ENCODE assay signal across 28 mouse cellular contexts in genomic region chr7:34587239-34587638, GRCm38 (mm10).
"Had no signal": no experiment of that assay in that cellular context is flagged by ENCODE, and none has a peak within 500 bp of the region (broad histone marks: within the 10 kb centered on the region; RNA-seq: fewer than 3 reads in every experiment).

No protein-coding gene starts in this region.

- DNase-seq: cerebellum, adult 8-10 months; cerebellum, adult 9-10 months; cerebellum, adult 9-11 months; cerebellum, postnatal 10 days; cerebellum, postnatal 14 days; cerebellum, postnatal 25 days; cerebellum, postnatal 36 days; embryo, embryonic 11 days; forebrain, postnatal 0 days; gastrocnemius, adult 2 months; gastrocnemius, postnatal 10 days; gastrocnemius, postnatal 14 days; gastrocnemius, postnatal 25 days; gastrocnemius, postnatal 36 days; heart, adult 11 months; heart, adult 18-20 months; heart, adult 2 months had no signal

- H3K4me1 ChIP-seq: embryonic facial prominence, embryonic 10.5 days; embryonic facial prominence, embryonic 12.5 days; embryonic facial prominence, embryonic 15.5 days; forebrain, embryonic 10.5 days; forebrain, embryonic 12.5 days; forebrain, embryonic 13.5 days; forebrain, embryonic 15.5 days had no signal

- H3K27ac ChIP-seq: embryonic facial prominence, embryonic 10.5 days; embryonic facial prominence, embryonic 12.5 days; embryonic facial prominence, embryonic 13.5 days; embryonic facial prominence, embryonic 15.5 days; forebrain, embryonic 10.5 days; forebrain, embryonic 12.5 days; forebrain, embryonic 13.5 days; forebrain, embryonic 15.5 days; gastrocnemius, adult 2 months; heart, adult 2 months had no signal

- H3K9ac ChIP-seq: embryonic facial prominence, embryonic 12.5 days; embryonic facial prominence, embryonic 13.5 days; embryonic facial prominence, embryonic 15.5 days; forebrain, embryonic 12.5 days; forebrain, embryonic 13.5 days; forebrain, embryonic 15.5 days; forebrain, postnatal 0 days had no signal

- H3K4me2 ChIP-seq: embryonic facial prominence, embryonic 12.5 days; embryonic facial prominence, embryonic 13.5 days; embryonic facial prominence, embryonic 15.5 days; forebrain, embryonic 12.5 days; forebrain, embryonic 13.5 days; forebrain, embryonic 15.5 days had no signal

- H3K9me3 ChIP-seq: forebrain, embryonic 15.5 days had no signal

- H3K36me3 ChIP-seq: embryonic facial prominence, embryonic 10.5 days; embryonic facial prominence, embryonic 12.5 days; embryonic facial prominence, embryonic 13.5 days; embryonic facial prominence, embryonic 15.5 days; forebrain, embryonic 10.5 days; forebrain, embryonic 12.5 days; forebrain, embryonic 15.5 days had no signal

- H3K27me3 ChIP-seq: embryonic facial prominence, embryonic 12.5 days; embryonic facial prominence, embryonic 13.5 days; embryonic facial prominence, embryonic 15.5 days; forebrain, embryonic 12.5 days; forebrain, embryonic 13.5 days; forebrain, embryonic 15.5 days had no signal

- H3K4me3 ChIP-seq: embryonic facial prominence, embryonic 10.5 days; embryonic facial prominence, embryonic 12.5 days; embryonic facial prominence, embryonic 13.5 days; embryonic facial prominence, embryonic 15.5 days; erythroblast, embryonic 14.5 days; forebrain, embryonic 10.5 days; forebrain, embryonic 12.5 days; forebrain, embryonic 13.5 days; forebrain, embryonic 15.5 days; gastrocnemius, adult 2 months; heart, adult 2 months had no signal

- ATAC-seq: forebrain, embryonic 13.5 days; forebrain, embryonic 14.5 days; forebrain, embryonic 15.5 days; forebrain, embryonic 16.5 days; forebrain, postnatal 0 days had no signal
